Mouse (Mus musculus) erythroblast, embryonic 14.5 days (primary cell): Measurements from ENCODE around the gene Foxa2.

Experiments
- GATA1 ChIP-seq: IDR thresholded peaks from 2 replicates; pipeline ENCODE4 v1.6.1; 2012; ENCODE audit warnings: low read length, inconsistent platforms, mixed read lengths
- TAL1 ChIP-seq: IDR thresholded peaks from 3 replicates; pipeline ENCODE4 v1.6.1; 2012; ENCODE audit warnings: low read length, inconsistent platforms, mixed read lengths

DNA sequence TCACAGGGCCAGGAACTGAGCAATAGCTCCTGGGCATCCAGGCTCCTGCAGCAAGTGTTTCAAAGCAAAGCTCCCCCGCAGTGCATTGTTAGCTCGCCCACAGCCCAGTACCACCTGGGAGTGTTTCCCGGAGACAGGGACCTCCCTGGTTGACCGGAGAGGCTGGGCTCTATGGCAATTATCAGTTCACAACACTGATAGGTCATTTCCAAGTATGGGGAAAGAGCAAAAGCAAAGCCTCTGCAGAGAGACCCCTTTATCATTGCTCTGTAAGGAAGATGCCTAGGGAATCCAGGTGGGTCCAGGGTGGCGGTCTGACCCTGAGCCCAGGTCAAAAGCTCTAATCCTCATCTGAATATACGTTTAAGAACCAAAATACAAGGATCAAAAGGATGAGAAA lies 6.6 kb upstream of the Foxa2 start:
- TF ChIP-seq GATA1 (no peak), TAL1 (no peak)
